ENCODE assay signal across 11 mouse cellular contexts in the genomic region with DNA sequence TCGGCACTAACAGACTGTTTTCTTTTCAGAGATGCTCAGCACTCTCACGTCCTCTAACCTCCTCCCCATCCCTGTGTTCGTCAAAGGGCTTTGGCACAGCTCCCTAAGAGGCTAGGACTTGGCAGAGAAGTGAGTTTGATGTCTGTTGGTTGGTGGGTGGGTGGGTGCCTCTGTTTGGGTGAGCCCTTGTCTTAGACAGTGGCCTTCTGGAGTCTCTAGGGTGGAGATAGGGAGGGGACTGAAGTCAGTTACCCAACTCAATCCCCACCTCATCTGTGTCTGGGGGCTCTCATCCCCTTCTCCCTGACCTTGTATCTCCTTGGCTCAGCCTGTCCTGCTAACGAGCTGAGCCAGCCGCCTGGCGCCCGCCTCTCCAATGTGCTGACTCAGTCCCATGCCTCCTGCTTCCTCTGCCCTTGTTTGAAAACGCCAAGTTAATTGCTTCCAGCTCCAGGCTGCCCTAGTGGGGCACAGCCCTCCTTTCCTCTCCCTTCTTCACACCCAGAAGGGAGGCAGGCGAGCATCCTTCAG. TPM values are rescaled to one million over a fixed set of nuclear protein-coding genes. Genes with fewer than 3 reads are reported as not detected.
DNase-seq lines count a peak whose midpoint lies in the region; ATAC-seq and TF ChIP-seq lines count a peak whose summit lies in the region.
"Had no signal": no experiment of that assay in that cellular context is flagged by ENCODE, and none has a peak within 500 bp of the region (broad histone marks: within the 10 kb centered on the region; RNA-seq: fewer than 3 reads in every experiment).

No protein-coding gene starts in this region.

- peaks cover 37% of the 10 kb centered on the region for H3K4me1 ChIP-seq in forebrain, embryonic 15.5 days
- 0 out of 2 replicates have a peak, but pooled peaks cover 3% of the 10 kb centered on the region for H3K4me1 ChIP-seq in midbrain, embryonic 11.5 days (ENCODE audit: control insufficient read depth, insufficient read depth, low read length)

- no peaks in the 10 kb centered on the region for H3K36me3 ChIP-seq in forebrain, embryonic 15.5 days
- H3K36me3 ChIP-seq in midbrain, embryonic 11.5 days (ENCODE audit: control insufficient read depth, insufficient read depth, low read length), result no peaks in the 10 kb centered on the region

- TF ChIP-seq CTCF in left cerebral cortex, adult 2 months (IDR thresholded peaks at IDR 0.05), result no peak; the same call in 1 of the 2 replicates

- H3K9ac ChIP-seq in forebrain, embryonic 15.5 days (replicated peaks), result no peak overlapping the region
- H3K9ac ChIP-seq in midbrain, embryonic 11.5 days (ENCODE audit: low read length), result no peak overlapping the region
- H3K9ac ChIP-seq: liver, embryonic 14.5 days had no signal

- H3K9me3 ChIP-seq in forebrain, embryonic 15.5 days, result no peaks in the 10 kb centered on the region
- no peaks in the 10 kb centered on the region for H3K9me3 ChIP-seq in midbrain, embryonic 11.5 days (ENCODE audit: control insufficient read depth, low read length)

- H3K27ac ChIP-seq in left cerebral cortex, adult 2 months, result no peak overlapping the region
- H3K27ac ChIP-seq in forebrain, embryonic 15.5 days (replicated peaks), result no peak overlapping the region
- H3K27ac ChIP-seq in midbrain, embryonic 11.5 days (ENCODE audit: low read depth, low read length), result no peak overlapping the region
- H3K27ac ChIP-seq: liver, embryonic 14.5 days had no signal

- H3K4me2 ChIP-seq in forebrain, embryonic 15.5 days (replicated peaks), result no peak overlapping the region
- no peak overlapping the region for H3K4me2 ChIP-seq in midbrain, embryonic 11.5 days

- H3K4me3 ChIP-seq in left cerebral cortex, adult 2 months, result no peak overlapping the region
- no peak overlapping the region for H3K4me3 ChIP-seq in forebrain, embryonic 15.5 days
- no peak overlapping the region for H3K4me3 ChIP-seq in midbrain, embryonic 11.5 days (ENCODE audit: low read depth, low read length)

- peak; percentile 60 for DNase-seq in adrenal gland, adult 2 months
- DNase-seq in adrenal gland, adult 18-20 months (ENCODE audit: low spot score in 2 of 2), result no peak
- DNase-seq in left cerebral cortex, adult 2 months (ENCODE audit: extremely low spot score in 1 of 2, low spot score in 2 of 2), result peak; percentile 32 to 40
- DNase-seq in left cerebral cortex, postnatal 14 days (ENCODE audit: low spot score in 2 of 2), result no peak
- peak; percentile 68 for DNase-seq in midbrain, embryonic 11.5 days (ENCODE audit: low spot score, missing footprints)
- DNase-seq in gastrocnemius, postnatal 25 days, result no peak
- no peak for DNase-seq in thymus, adult 18-20 months
- DNase-seq: kidney, postnatal 10 days had no signal

- peaks cover 4% of the 10 kb centered on the region; the same call in 1 of the 2 replicates for H3K27me3 ChIP-seq in forebrain, embryonic 15.5 days
- peaks cover 4% of the 10 kb centered on the region; the same call in 1 of the 2 replicates for H3K27me3 ChIP-seq in midbrain, embryonic 11.5 days (ENCODE audit: control insufficient read depth, insufficient read depth, low read length)

- ATAC-seq in forebrain, embryonic 15.5 days (replicated peaks), result peak; percentile 75
- no peak for ATAC-seq in midbrain, embryonic 11.5 days (ENCODE audit: low FRiP score)

- 22% methylated on average over 9 of the region's 9 CpGs for WGBS in forebrain, embryonic 15.5 days
- WGBS in midbrain, embryonic 11.5 days, result 49% methylated on average over 9 of the region's 9 CpGs

- intact Hi-C loops in left cerebral cortex, adult 2 months (cut with DNase I), result loop anchor here (5.0 to 10.0 kb wide), 3 partner anchors 387 to 1354 kb away; no protein-coding TSS in a partner anchor
- intact Hi-C loops in left cerebral cortex, postnatal 14 days (cut with DNase I), result no loop called here

RNA-seq across cellular contexts. Expression of gene 4931429L15Rik, which starts 30.7 kb away (rescaled TPM):
- not detected for total RNA-seq in adrenal gland, adult 2 months (2021)
- not detected in 2 replicates for polyA plus RNA-seq in adrenal gland, adult 2 months (2012; rRNA removed)
- total RNA-seq in adrenal gland, adult 18-20 months (2021), result not detected
- not detected for total RNA-seq in left cerebral cortex, adult 2 months (2021)
- total RNA-seq in left cerebral cortex, postnatal 14 days (2021), result not detected
- not detected in 2 replicates for polyA plus RNA-seq in forebrain, embryonic 15.5 days (2015; fragmentation: Nextera tagmentation; extraction: Ambion mirVana)
- polyA plus RNA-seq in midbrain, embryonic 11.5 days (2014; fragmentation: Nextera tagmentation; extraction: Ambion mirVana), result 0.15 TPM in 1 of 2 replicates, not detected in the other
- not detected for total RNA-seq in gastrocnemius, postnatal 25 days (2021)
- polyA plus RNA-seq: liver, embryonic 14.5 days; neural tube, embryonic 14.5 days had no signal

Comparison
In these comparisons a context has a peak if more than half of its experiments do, and no peak if none do; other contexts are left out.
1. DNase-seq: peak in adrenal gland, adult 2 months (single experiment), left cerebral cortex, adult 2 months (2 of 2) and midbrain, embryonic 11.5 days (single experiment); none in adrenal gland, adult 18-20 months (0 of 2), left cerebral cortex, postnatal 14 days (0 of 2), gastrocnemius, postnatal 25 days (single experiment) and thymus, adult 18-20 months (0 of 2).